Mouse (Mus musculus): ENCODE measurements around the gene Ugt1a8. TPM values are rescaled to one million over a fixed set of nuclear protein-coding genes. Genes with fewer than 3 reads are reported as not detected.

The Ugt1a8 gene
- total and polyA plus RNA-seq, 3 experiments, result not detected

DNA sequence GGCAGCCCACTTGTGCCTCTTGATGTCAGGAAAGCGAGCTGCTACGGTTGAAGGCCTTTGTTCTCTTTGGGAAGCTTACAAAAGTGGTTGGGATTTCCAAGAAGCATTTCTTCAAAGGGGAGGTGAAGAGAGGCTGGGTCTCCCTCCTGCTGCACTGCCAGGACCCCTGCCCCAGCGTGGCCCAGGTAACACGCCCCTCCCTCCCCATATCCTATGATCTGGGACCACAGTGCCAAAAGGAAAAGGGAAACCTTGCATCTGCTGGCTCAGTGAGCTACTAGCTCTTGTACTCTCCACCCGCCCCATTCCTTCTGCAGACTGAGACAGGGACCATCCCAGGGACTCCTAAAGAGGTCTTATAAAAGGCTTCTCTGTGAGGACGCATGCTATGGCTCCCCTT is 170.1 kb downstream of the Ugt1a8 start:
- H3K4me3 ChIP-seq (ENCODE audit: control insufficient read depth in 1 of 2, insufficient read depth in 1 of 2, low read depth in 2 of 2, low read length in 2 of 2), result no peak overlapping the region
- DNase-seq (ENCODE audit: low read depth, low spot score), result no peak

DNA sequence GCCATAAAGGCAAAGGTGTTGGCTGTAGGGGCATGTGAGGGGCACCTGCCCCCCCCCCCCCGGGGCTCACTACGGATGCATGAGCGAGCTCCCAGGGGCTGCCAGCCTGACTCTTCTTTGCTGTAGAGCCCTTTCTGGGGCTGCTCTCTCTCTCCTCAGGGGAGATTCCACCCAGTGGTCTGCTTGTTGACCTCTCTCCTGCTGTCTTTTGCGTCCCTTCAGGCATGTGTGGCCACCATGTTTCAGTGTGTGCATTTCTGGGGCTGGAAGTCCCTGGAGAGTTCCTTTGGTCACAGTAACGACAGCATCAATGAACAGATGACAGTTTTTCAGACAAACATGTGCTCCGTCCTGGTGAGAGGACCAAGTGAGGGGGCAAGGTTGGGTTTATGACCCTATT is 170.7 kb downstream of the Ugt1a8 start:
- TF ChIP-seq RCOR1 (IDR thresholded peaks at IDR 0.05; ENCODE audit: low read depth, low read length), result no peak
- H3K79me2 ChIP-seq (ENCODE audit: control insufficient read depth, insufficient read depth, low read length, poor library complexity), result no peaks in the 10 kb centered on the region
- H3K36me3 ChIP-seq (ENCODE audit: control insufficient read depth in 1 of 2, insufficient read depth in 2 of 2, low read length in 2 of 2), result peaks cover 0 to 24% of the 10 kb centered on the region in 2 experiments; a peak in 2 of 4 replicates
- H3K4me1 ChIP-seq (ENCODE audit: control insufficient read depth in 1 of 2, insufficient read depth in 2 of 2, low read length in 2 of 2), result peaks cover 7 to 17% of the 10 kb centered on the region in 2 experiments
- H3K9me3 ChIP-seq (replicated peaks; ENCODE audit: insufficient read depth, low read length), result no peaks in the 10 kb centered on the region
- H3K4me3 ChIP-seq (ENCODE audit: control insufficient read depth in 1 of 2, insufficient read depth in 1 of 2, low read depth in 2 of 2, low read length in 2 of 2), result no peak overlapping the region
- H3K27me3 ChIP-seq (ENCODE audit: control insufficient read depth in 1 of 2, insufficient read depth in 2 of 2, low read length in 2 of 2), result no peaks in the 10 kb centered on the region
- H3K27ac ChIP-seq (ENCODE audit: control insufficient read depth, low read depth, low read length), result no peak overlapping the region
- no peak overlapping the region for H3K9ac ChIP-seq (ENCODE audit: control insufficient read depth, low read depth, low read length, poor library complexity, severe bottlenecking)
- DNase-seq (ENCODE audit: low read depth, low spot score), result no peak

More for the DNA sequence above, 170.1 kb downstream of the Ugt1a8 start:
- no peaks in the 10 kb centered on the region for H3K9me3 ChIP-seq (replicated peaks; ENCODE audit: insufficient read depth, low read length)
- no peaks in the 10 kb centered on the region for H3K79me2 ChIP-seq (ENCODE audit: control insufficient read depth, insufficient read depth, low read length, poor library complexity)
- peaks cover 0 to 19% of the 10 kb centered on the region in 2 experiments; a peak in 2 of 4 replicates for H3K36me3 ChIP-seq (ENCODE audit: control insufficient read depth in 1 of 2, insufficient read depth in 2 of 2, low read length in 2 of 2)
- H3K27me3 ChIP-seq (ENCODE audit: control insufficient read depth in 1 of 2, insufficient read depth in 2 of 2, low read length in 2 of 2), result no peaks in the 10 kb centered on the region
- no peak overlapping the region for H3K9ac ChIP-seq (ENCODE audit: control insufficient read depth, low read depth, low read length, poor library complexity, severe bottlenecking)
- peaks cover 5 to 15% of the 10 kb centered on the region in 2 experiments for H3K4me1 ChIP-seq (ENCODE audit: control insufficient read depth in 1 of 2, insufficient read depth in 2 of 2, low read length in 2 of 2)
- no peak overlapping the region for H3K27ac ChIP-seq (ENCODE audit: control insufficient read depth, low read depth, low read length)
- TF ChIP-seq EP300 (IDR thresholded peaks at IDR 0.05; ENCODE audit: low read depth in 1 of 2, low read length in 2 of 2) (no peak), TCF12 (IDR thresholded peaks at IDR 0.05; ENCODE audit: low read depth, low read length) (no peak), HCFC1 (IDR thresholded peaks at IDR 0.05; ENCODE audit: low read depth, low read length) (no peak), MXI1 (IDR thresholded peaks at IDR 0.05; ENCODE audit: low read depth, low read length) (no peak), ZC3H11A (IDR thresholded peaks at IDR 0.05; ENCODE audit: low read depth, low read length) (no peak), POLR2A (IDR thresholded peaks at IDR 0.05; ENCODE audit: control insufficient read depth in 1 of 2, insufficient read depth in 1 of 2, low read depth in 1 of 2, low read length in 2 of 2, poor library complexity in 1 of 2) (no peak), USF2 (IDR thresholded peaks at IDR 0.05; ENCODE audit: borderline replicate concordance in 1 of 2, insufficient read depth in 1 of 2, low read depth in 1 of 2, low read length in 2 of 2) (no peak), MYC (IDR thresholded peaks at IDR 0.05; ENCODE audit: low read depth, low read length) (no peak)

DNA sequence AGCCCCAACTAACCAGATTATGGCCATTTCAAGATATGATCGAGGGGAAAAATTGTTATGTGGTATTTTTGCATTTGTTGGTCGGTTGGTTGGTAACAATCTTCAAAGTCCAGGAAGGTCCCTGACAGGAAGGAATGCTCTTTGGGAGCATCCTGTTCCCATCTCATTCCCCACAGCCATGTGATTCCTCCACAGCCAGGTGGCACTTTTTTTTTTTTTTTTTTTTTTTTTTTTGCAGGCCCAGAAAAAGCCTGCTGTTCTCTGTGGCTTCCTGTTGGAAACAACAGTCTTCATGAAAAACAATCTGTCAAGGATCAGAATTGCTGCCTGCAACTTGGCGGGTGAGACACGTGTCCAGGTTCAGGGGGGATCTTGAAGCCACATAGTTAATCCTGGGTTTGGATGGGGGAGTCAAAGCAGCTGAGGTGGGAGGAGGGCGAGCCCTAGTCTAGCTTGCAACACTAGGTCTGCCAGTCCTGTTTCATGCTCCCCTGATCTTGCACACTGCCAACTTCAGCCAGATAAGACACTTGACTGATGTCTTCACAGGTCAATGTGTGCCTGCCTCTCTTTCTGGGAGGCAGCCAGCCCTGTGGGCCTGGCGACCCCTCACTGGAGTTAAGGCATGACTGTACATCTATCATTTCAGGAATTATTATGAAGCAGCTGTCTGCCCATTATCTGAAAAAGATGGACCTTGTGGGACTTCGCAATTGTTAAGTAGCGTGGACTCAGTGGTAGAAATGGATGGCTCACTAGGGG is 171.4 kb downstream of the Ugt1a8 start:
- no peaks in the 10 kb centered on the region for H3K79me2 ChIP-seq (ENCODE audit: control insufficient read depth, insufficient read depth, low read length, poor library complexity)
- no peak overlapping the region for H3K4me3 ChIP-seq (ENCODE audit: control insufficient read depth in 1 of 2, insufficient read depth in 1 of 2, low read depth in 2 of 2, low read length in 2 of 2)
- H3K9ac ChIP-seq (ENCODE audit: control insufficient read depth, low read depth, low read length, poor library complexity, severe bottlenecking), result no peak overlapping the region
- peaks cover 7 to 17% of the 10 kb centered on the region in 2 experiments for H3K4me1 ChIP-seq (ENCODE audit: control insufficient read depth in 1 of 2, insufficient read depth in 2 of 2, low read length in 2 of 2)
- DNase-seq (ENCODE audit: low read depth, low spot score), result peak; percentile 53
- peaks cover 0 to 24% of the 10 kb centered on the region in 2 experiments; a peak in 2 of 4 replicates for H3K36me3 ChIP-seq (ENCODE audit: control insufficient read depth in 1 of 2, insufficient read depth in 2 of 2, low read length in 2 of 2)
- H3K27me3 ChIP-seq (ENCODE audit: control insufficient read depth in 1 of 2, insufficient read depth in 2 of 2, low read length in 2 of 2), result no peaks in the 10 kb centered on the region
- TF ChIP-seq TCF12 (IDR thresholded peaks at IDR 0.05; ENCODE audit: low read depth, low read length), result no peak
- TF ChIP-seq POLR2AphosphoS2 (IDR thresholded peaks at IDR 0.05; ENCODE audit: low read length), result peak; percentile 68
- TF ChIP-seq ZNF384 (IDR thresholded peaks at IDR 0.05; ENCODE audit: low read depth, low read length), result peak; percentile 91
- TF ChIP-seq ZMIZ1 (IDR thresholded peaks at IDR 0.05; ENCODE audit: low read depth, low read length), result peak; percentile 58; the same call in 1 of the 2 replicates
- TF ChIP-seq POLR2A (IDR thresholded peaks at IDR 0.05; ENCODE audit: control insufficient read depth in 1 of 2, insufficient read depth in 1 of 2, low read depth in 1 of 2, low read length in 2 of 2, poor library complexity in 1 of 2), result 0 out of 4 replicates have a peak, but pooled peaks of 1 of the 2 experiments have one; percentile 17
- TF ChIP-seq MXI1 (IDR thresholded peaks at IDR 0.05; ENCODE audit: low read depth, low read length), result no peak
- no peak overlapping the region for H3K27ac ChIP-seq (ENCODE audit: control insufficient read depth, low read depth, low read length)
- H3K9me3 ChIP-seq (replicated peaks; ENCODE audit: insufficient read depth, low read length), result no peaks in the 10 kb centered on the region

Data from MEL (cell line).